Mouse (Mus musculus) natural killer cell, adult 2 months (primary cell): ENCODE measurements at regions not wholly inside any gene's neighbourhood (a gene's known extent, or its start where the extent isn't known, plus 50 kb on each side); places are given as distances from the start of the nearest gene placed in this dataset.

Experiments
- DNase-seq, 2 experiments: peaks; one replicate each; pipeline ENCODE4 v3.0.0; 2022; ENCODE audit warnings: low spot score in 2 of 2

- no peak for DNase-seq
These were observed 475.3 kb downstream of the Dach1 start for GRCm38 (mm10) chr14:97694238-97694637.

GRCm38 (mm10) chr14:97684617-97685016 lies 484.9 kb downstream of the Dach1 start:
- DNase-seq = no peak

DNA sequence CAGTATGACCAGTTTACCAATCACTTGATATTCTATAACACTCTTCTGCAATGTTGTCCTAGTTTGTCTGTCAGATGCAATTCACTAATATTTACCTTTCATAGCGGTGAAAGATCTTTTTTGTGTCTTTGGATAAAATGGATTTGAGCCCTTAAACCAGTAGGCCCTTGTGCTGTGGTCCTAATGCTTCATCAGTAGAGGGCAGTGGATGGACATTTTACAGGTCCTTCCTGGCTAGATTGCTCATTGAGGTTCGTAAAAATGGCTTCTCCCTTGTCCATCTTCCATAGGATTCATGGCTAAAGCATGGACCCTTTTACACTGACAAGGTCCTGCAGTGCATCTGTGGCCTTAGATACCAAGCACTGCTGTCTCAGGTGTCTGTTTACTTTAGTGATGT lies 501.8 kb downstream of the Dach1 start:
- DNase-seq = no peak

- no peak for DNase-seq
These were observed 531.3 kb downstream of the Dach1 start for GRCm38 (mm10) chr14:97638187-97638792.

DNA sequence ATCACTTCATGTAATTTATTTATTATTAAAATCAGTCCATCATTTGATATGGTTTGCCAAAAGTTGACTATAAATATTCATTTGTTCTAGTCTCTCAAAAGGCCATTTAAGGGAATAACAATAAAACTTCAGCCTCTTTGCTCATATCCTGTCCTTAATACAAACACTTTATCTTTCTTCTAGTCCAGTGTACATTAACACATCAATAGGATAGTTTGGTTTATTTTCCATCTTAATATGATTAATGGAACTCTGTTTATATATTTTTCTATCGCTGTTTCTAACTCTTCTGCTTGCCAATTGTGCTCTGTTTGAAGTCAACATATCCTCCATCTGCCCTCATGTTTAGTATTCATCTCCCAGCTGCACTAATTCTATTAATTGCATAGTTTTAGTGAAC lies 558.1 kb downstream of the Dach1 start:
- no peak for DNase-seq

DNA sequence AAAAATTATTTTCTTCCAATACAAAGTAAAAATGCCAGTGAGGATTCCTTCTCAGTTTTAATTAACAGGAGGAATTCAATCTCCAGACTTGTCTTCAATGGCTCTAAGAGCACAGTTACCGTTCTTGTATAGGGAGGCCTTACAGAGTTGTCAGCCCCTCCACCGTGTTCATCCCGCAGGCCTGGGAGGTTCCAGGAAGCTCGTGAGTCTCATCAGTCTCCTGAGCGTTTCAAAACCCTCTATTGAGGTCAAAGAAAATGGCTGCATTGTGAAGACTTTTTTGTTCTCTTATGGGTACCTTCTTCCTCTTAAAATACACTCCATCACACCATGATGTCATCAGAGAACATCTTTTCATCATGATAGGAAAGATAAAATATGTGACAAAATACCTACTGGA lies 572.9 kb downstream of the Dach1 start:
- no peak for DNase-seq

- no peak for DNase-seq
These were observed 581.0 kb downstream of the Dach1 start for GRCm38 (mm10) chr14:97588611-97589010.

DNA sequence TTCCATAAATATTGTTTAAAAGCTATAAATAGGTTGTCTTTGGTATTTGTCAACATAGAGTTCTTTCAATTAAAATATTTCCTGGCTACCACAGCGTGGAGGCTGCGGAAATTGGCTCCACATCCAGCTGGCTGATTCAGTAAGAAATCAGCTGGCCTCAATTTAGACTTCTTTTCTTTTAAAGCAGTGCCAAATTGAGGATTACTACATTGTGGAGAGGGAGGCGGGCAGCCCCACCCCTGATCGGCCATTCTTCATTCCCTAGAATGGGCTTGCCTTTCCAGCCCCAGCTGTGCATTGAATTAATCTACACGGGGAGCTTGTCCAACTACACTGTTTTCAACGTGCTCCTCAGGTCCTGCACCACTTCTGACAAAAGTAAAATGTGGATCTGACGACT lies 581.4 kb downstream of the Dach1 start:
- no peak for DNase-seq

GRCm38 (mm10) chr14:97586962-97587361 lies 582.6 kb downstream of the Dach1 start:
- no peak for DNase-seq

- DNase-seq = no peak
These were observed 599.3 kb downstream of the Dach1 start for GRCm38 (mm10) chr14:97570274-97570673.

DNA sequence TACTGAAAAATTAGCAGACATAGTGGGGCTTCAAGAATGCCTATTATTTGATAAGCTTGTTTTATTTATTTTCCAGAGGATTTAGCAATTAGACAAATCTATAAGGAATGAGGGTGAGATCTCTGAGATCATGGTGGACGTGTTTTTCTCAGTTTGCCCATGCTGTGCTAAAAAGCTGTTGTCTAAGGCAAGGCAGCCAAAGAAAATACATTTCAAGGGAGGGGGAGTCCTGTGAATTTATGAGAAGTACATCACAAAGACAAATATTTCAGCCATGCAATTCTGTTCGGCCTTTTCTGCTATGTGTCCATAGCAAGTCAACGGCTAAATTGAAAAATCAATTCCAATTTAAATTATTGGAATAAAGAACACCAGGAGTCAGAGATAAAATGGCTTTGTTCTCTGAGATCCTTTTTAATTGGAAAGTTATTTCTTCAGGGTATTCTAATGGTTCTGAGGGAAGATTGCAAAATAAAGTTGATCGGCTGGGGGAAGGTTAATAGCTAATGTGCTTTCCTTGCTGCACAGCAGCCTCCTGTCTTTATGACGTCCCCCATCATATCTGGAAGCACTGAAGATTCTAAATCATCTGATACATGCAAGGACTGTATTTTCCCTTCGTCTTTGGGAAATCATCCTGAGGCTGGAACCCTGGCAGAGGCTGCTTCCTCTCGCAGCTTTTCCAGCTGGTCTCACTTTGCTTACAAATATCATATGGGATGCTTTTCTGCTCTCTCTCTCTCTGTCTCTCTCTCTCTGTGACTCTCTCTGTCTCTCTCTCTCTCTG lies 609.3 kb downstream of the Dach1 start:
- no peak for DNase-seq

GRCm38 (mm10) chr14:97559559-97559958 lies 610.0 kb downstream of the Dach1 start:
- no peak for DNase-seq

DNA sequence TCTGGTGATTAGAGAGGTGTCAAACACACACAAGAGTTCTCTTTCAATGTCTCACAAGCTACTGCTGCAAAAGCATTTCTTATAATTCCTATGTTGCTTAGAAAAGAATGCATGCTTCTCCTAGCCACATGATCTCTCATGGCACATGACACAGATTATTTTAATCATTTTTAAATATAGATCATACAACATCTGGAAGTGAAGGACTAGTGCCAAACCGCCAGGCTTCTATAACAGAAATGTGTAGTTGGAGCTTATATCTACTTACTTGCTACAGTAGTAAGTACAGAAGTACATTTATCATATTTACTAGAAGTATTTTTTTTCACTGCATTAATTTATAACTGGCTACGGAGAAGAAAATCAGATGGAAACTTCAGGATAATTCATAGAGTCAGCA lies 611.3 kb downstream of the Dach1 start:
- DNase-seq = no peak

DNA sequence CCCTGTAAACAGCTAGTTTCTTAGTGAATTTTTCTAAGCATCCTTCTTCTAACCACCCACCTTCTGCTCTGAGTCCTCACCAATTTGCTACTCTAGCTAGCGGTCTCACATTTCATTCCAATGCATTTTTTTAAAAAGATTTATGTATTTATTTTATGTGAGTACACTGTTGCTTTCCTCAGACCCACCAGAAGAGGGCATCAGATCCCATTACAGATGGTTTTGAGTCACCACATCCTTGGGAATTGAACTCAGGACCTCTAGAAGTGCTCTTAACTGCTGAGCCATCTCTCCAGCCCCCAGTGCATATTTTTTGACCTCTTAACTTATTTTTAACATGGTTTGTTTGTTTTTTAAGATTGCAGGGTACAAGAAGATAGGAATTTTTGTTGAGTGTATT lies 611.7 kb downstream of the Dach1 start:
- no peak for DNase-seq

DNA sequence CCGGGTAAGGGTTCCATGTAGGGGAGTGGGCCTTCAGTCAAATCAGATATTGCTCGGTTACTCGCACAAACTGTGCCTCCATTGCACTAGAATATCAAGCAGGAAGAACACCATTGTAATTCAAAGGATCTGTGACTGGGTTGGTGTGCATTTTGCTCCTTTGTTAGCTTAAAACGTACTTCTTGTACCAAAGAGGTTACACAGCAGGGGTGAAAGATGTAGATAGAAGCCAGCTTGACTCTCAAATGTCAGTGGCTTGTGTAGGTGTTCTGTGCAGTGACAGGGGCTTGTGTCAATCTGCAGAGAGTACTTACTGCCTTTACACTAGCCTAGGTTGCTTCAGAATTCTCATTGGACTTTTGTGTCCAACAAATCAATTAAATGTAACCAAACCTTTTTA lies 623.3 kb downstream of the Dach1 start:
- DNase-seq = no peak

GRCm38 (mm10) chr14:97544307-97544706 lies 625.3 kb downstream of the Dach1 start:
- DNase-seq = no peak

GRCm38 (mm10) chr14:97537012-97537411 lies 632.6 kb downstream of the Dach1 start:
- DNase-seq = no peak

DNA sequence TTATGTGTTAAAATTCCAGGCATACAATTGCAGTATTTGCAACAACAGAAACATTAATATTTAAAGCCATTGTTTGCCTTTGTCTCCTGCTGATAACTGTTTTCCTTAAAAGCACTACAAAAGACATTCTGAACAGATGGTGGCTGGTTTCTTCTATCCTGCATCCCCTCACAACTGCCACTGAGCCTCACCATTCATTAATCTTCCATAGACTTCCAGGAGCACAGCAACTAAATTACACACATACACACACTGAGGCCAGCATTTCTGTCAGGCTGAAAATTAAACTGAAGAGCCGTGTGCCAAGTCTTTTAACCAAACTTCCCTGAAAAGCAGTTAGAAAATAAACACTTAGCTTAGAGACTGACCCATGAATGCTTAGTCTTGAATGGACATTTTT lies 658.2 kb downstream of the Dach1 start:
- DNase-seq = no peak

DNA sequence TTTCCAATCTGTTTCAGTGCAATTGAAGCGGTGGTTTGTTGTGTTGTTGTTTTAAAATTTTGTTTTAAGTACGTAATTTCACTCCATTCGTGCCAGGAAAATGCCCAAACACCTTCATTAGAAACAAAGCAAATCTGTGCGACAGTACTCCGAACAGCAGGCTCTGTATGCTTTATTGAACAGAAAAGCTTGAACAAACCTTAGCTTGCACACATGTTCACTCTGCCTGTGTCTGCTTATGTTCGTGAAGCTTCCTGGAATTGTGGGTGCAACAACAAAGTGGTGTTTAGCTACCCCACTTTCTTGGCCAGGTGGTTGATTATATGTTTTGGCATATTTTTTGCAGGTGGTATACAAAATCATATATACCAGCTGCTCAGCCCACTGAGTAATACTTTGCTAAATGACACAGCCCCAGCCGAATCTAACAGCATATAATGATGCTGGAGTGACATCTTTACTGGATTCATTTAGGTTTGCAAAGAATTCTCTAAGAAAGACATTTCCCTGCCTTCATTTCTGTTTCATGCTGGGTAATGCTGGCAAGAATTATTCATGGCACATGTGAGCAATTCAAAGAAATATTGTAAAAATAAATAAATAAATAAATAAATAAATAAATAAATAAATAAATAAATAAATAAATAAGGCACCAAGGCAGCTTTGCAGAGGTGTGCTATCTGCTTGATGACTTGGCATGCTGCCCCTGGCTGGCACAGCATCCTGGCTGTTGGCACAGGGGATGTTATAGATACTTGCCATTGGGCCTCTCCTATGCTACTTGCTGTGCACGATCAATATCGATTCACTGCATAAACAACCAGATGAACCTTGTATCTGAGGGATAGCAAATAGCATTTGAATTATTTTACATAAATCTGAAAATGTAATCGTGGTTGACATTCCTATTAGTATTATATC lies 679.9 kb downstream of the Dach1 start:
- no peak for DNase-seq

- no peak for DNase-seq
These were observed 691.3 kb downstream of the Dach1 start for GRCm38 (mm10) chr14:97478236-97478635.

DNA sequence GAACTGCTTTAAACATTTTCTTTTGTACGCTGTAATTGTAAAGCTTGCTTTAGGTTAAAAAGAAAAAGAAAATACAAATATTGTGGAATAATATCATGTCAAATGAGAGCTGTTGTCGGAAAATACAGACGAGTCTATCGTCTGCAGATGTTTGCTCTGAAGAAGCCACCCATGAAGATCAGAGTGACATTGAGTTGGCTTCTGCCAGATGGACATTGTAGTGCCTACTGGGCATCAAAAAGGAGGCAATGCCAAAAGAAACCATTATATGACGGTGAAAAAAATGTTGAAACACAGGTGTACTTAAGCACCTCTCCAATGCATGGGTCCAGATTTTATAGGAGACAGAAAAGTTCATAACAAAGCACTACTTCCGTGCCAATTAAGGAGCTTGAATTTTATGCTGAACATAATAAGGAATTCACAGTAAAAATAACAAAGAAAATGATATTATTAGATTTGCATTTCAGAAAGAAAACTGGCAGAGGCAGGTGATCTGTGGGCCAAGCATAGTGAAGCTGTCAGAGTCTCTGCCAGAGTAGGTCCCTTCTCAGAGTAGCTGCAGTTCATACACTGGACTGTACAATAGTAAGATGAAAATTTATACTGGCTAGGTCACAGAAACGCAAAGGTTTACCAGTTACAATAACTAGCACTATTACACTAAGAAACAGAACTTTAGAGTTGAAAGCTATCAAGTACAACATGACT lies 718.9 kb downstream of the Dach1 start:
- DNase-seq = no peak

DNA sequence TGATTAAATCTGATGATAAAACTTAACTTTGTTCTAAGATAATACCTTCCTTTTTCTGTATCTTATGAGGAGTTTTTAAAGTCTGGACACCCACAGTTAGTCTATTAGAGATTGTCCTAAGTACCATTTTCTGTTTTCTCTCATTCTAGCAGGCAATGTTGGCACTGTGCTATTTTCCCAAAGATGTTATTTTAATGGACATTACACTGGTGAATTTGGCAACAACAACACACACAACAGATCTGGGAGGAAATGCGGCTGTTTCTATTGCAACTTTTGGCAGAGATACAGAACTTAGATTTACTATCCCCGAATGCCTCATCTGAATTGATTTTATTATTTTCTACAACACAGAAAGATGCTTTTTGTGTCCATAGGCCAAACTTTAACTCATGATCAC lies 720.9 kb downstream of the Dach1 start:
- no peak for DNase-seq
